Mouse (Mus musculus) midbrain, embryonic 12.5 days (tissue): ENCODE results near the gene C1qtnf12. TPM values are rescaled to one million over a fixed set of nuclear protein-coding genes. Genes with fewer than 3 reads are reported as not detected.

Experiments used
- ATAC-seq: fragments of 200-750 bp; cut with Nextera tagmentation; 2 replicates; pipeline ENCODE4 v1.8.0; 2017; ENCODE audit warnings: low read depth, moderate TSS enrichment, moderate library complexity; ENCODE audit not compliant: low FRiP score
- H3K27ac ChIP-seq: fragments of 300-500 bp; sonication (generic); replicated peaks from 2 replicates; pipeline ENCODE4 v1.5.1; 2016; ENCODE audit warnings: mild to moderate bottlenecking
- H3K27me3 ChIP-seq: fragments of 300-500 bp; sonication (generic); 2 replicates; pipeline ENCODE4 v1.6.1; 2016; ENCODE audit warnings: mild to moderate bottlenecking
- H3K36me3 ChIP-seq: fragments of 300-500 bp; sonication (generic); 2 replicates; pipeline ENCODE4 v1.6.1; 2016
- H3K4me1 ChIP-seq: fragments of 300-500 bp; sonication (generic); 2 replicates; pipeline ENCODE4 v1.6.1; 2016
- H3K4me2 ChIP-seq: fragments of 300-500 bp; sonication (generic); replicated peaks from 2 replicates; pipeline ENCODE4 v1.6.1; 2016; ENCODE audit warnings: mild to moderate bottlenecking, moderate library complexity
- H3K4me3 ChIP-seq: fragments of 300-500 bp; sonication (generic); 2 replicates; pipeline ENCODE4 v1.5.1; 2016; ENCODE audit warnings: mild to moderate bottlenecking
- H3K9ac ChIP-seq: fragments of 300-500 bp; sonication (generic); replicated peaks from 2 replicates; pipeline ENCODE4 v1.6.1; 2016; ENCODE audit warnings: mild to moderate bottlenecking, moderate library complexity
- H3K9me3 ChIP-seq: fragments of 300-500 bp; sonication (generic); 2 replicates; pipeline ENCODE4 v1.6.1; 2016; ENCODE audit warnings: mild to moderate bottlenecking
- WGBS: fragments of 180-500 bp; shearing (Covaris S2); methylation state at CpG from one replicate; pipeline ENCODE4 v1.1.7; 2016; 5-methylcytosine and 5-hydroxymethylcytosine counted together
- polyA plus RNA-seq: library from polyadenylated mRNA; unstranded; fragments of >200 nt; fragmentation: Nextera tagmentation; extraction: Ambion mirVana; gene quantifications from 2 replicates; pipeline ENCODE4 v1.2.1, GENCODE M21; 2016

The C1qtnf12 gene
- polyA plus RNA-seq, 1 experiment from 2014 or later: 18.1 TPM

DNA sequence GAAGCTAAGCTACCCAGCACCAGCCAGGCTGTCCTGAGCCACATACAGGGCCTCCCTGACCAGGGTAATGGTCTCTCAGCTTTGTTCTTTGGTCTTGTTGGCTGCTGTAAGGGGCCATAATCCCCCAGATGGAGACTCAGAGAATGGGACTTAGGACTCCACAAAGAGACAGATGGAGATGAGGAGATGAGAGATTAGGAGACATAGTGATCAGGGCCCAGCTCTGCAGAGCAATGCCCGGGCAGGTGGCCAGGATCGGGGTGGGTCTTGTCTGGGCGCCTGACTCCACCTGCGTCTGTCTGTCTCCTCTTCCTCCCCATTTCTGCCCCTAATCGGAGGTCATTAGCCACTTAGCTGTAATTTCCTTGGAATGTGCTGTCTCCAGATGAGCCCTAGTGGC is 8.2 kb downstream of the C1qtnf12 start:
- H3K9ac ChIP-seq: no peak overlapping the region

DNA sequence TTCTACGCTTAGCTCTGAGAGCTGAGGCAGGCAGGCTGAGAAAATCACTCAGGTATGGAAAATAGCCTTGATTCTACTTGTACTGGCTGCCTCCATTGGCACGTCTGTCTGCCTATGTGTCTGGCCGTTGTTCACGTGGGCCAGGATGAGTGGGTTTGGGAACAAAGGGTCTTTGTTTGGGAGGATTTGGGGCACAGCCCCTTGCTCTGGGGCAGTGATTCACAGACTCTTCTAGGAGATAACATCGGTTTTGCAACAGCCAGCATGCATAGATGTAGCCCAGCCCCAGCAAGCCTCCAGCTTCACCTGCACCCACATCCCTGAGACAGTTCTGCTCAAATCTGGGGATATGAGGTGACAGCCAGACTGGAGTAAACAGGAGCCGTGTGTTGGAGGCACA is 10.5 kb downstream of the C1qtnf12 start:
- Histone ChIP-seq H3K27me3 (no peaks in the 10 kb centered on the region), H3K4me1 (0 out of 2 replicates have a peak, but pooled peaks cover 4% of the 10 kb centered on the region), H3K4me2 (no peak overlapping the region), H3K9me3 (no peaks in the 10 kb centered on the region), H3K4me3 (no peak overlapping the region), H3K27ac (no peak overlapping the region), H3K9ac (no peak overlapping the region), H3K36me3 (no peaks in the 10 kb centered on the region)
- 45% methylated on average over 6 of the region's 6 CpGs for WGBS
- no peak for ATAC-seq

More for the DNA sequence above, 8.2 kb downstream of the C1qtnf12 start:
- Histone ChIP-seq H3K9me3 (no peaks in the 10 kb centered on the region), H3K4me2 (no peak overlapping the region), H3K27me3 (no peaks in the 10 kb centered on the region), H3K4me3 (no peak overlapping the region), H3K27ac (no peak overlapping the region), H3K4me1 (0 out of 2 replicates have a peak, but pooled peaks cover 4% of the 10 kb centered on the region), H3K36me3 (peaks cover 14% of the 10 kb centered on the region)
- WGBS: 82% methylated on average over 5 of the region's 5 CpGs
- ATAC-seq: no peak

DNA sequence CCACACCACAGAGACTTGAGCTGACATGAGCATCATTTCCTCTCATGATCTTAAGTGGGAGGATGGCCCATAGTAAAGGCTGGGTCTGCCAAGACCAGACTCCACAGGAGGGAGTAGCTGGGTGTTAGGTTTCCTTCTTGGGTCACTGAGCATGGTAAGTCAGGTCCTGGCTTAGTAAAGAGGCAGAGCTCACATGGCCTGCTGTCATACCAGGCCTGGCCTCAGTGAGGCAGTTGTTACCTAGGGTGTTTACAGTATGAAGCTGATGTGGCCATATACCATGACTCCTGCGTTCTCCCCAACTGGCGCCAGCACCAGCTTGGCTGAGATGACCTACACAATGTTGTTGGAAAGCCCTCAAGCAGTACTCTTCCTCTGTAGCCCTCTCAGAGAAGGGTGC is 11.1 kb downstream of the C1qtnf12 start:
- Histone ChIP-seq H3K27ac (no peak overlapping the region), H3K4me3 (no peak overlapping the region), H3K36me3 (no peaks in the 10 kb centered on the region), H3K9ac (no peak overlapping the region), H3K27me3 (no peaks in the 10 kb centered on the region), H3K4me2 (no peak overlapping the region), H3K9me3 (no peaks in the 10 kb centered on the region), H3K4me1 (0 out of 2 replicates have a peak, but pooled peaks cover 4% of the 10 kb centered on the region)
- ATAC-seq: no peak
- WGBS: 83% methylated on average over 2 of the region's 2 CpGs

DNA sequence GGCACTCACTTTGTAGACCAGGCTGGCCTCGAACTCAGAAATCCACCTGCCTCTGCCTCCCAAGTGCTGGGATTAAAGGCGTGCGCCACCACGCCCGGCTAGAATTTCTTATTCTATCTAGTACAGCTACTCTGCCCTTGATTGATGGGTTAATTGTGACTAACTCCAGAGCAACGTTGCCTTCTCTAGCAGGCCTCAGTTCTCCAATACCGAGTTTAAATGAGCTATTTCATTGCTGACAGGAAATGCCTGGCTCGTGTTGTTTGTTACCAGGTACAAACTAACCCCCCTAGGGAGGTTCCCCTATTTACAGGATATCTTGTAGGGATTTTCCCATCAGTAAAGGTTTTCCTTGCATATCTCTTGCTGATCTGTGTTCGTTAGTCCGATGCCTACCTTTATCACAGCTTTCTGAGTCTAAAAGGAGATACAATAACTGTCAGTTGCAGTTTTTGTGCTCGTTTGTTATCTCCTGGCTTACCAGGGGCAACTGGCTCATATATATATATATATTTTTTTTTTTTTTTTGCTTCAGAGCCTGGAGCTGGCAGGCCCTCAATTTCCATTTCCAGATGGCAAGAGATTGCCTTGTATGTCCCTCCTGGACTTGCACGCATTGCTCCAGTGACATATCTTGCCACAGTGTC is 19.4 kb downstream of the C1qtnf12 start:
- no peaks in the 10 kb centered on the region for H3K36me3 ChIP-seq
- H3K9me3 ChIP-seq: no peaks in the 10 kb centered on the region
- H3K4me3 ChIP-seq: no peak overlapping the region
- H3K9ac ChIP-seq: no peak overlapping the region
- 83% methylated on average over 12 of the region's 12 CpGs for WGBS
- no peak overlapping the region for H3K4me2 ChIP-seq
- H3K27ac ChIP-seq: no peak overlapping the region
- no peak for ATAC-seq
- H3K4me1 ChIP-seq: peaks cover 10% of the 10 kb centered on the region
- H3K27me3 ChIP-seq: no peaks in the 10 kb centered on the region

DNA sequence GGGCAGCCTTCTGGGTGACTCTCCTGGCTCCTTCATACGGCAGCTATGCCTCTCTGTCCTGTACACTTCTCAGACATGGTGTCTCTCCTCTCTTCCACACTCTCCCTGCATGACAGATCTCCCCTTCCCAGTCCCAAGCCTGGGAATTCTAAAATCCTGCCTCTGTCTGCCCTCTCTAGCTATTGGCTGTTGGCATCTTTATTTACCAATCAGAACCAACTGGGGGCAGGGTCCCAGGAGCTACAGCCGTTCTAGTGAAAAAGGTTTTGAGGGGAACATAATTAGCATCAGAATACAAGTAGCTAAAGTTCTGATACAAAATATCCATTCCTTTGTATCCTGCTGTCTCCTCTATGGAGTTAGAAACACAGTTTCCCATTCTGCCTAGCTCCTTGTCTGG is 21.7 kb downstream of the C1qtnf12 start:
- WGBS: 26% methylated on average over 2 of the region's 2 CpGs
- ATAC-seq: 0 out of 2 replicates have a peak, but pooled peaks have one; percentile 52
- no peaks in the 10 kb centered on the region for H3K9me3 ChIP-seq
- H3K9ac ChIP-seq: no peak overlapping the region; the same call in 1 of the 2 replicates
- no peak overlapping the region for H3K4me3 ChIP-seq
- no peaks in the 10 kb centered on the region for H3K27me3 ChIP-seq
- H3K36me3 ChIP-seq: no peaks in the 10 kb centered on the region
- H3K27ac ChIP-seq: no peak overlapping the region
- no peak overlapping the region; the same call in 1 of the 2 replicates for H3K4me2 ChIP-seq
- peaks cover 10% of the 10 kb centered on the region for H3K4me1 ChIP-seq

DNA sequence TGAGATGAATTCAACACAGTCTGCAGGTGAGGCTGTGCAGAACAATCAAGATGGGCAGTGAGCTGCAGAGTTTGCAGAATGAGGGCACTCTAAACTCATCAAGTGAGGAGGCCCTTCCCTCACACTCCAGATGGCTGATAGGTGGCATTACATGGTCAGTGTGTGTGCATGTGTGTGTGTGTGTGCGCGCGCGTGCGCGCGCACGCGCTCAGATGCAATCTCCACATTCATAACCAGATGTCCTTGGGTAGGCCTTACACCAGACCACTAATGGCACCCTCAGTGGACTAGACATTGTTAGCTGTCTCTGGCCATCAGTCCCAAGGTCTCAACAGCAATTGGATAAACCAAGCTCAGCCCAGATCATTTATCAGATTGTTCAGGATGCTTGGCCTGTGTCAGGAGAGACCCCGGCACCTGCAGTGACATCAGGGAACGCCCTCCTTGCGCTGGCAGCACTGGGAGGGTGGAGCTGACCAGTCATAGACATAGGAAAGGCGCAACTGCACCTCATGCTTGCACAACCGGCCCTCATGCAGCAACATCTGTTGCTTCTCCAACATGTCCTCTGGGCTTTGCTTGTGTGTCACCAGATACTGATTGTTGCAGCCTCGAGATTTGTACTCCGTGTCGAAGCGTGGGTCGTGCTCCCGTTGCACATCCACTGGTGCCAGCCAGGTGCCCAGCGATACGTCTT is 29.2 kb downstream of the C1qtnf12 start:
- Histone ChIP-seq H3K9ac (peak overlapping the region; percentile 77), H3K27ac (0 out of 2 replicates have a peak overlapping the region, but pooled peaks have one; percentile 84), H3K27me3 (no peaks in the 10 kb centered on the region), H3K36me3 (peaks cover 6% of the 10 kb centered on the region; the same call in 1 of the 2 replicates), H3K9me3 (no peaks in the 10 kb centered on the region), H3K4me1 (peaks cover 30% of the 10 kb centered on the region), H3K4me3 (peak overlapping the region; percentile 76), H3K4me2 (peak overlapping the region; percentile 95)
- 87% methylated on average over 22 of the region's 22 CpGs for WGBS
- no peak for ATAC-seq

DNA sequence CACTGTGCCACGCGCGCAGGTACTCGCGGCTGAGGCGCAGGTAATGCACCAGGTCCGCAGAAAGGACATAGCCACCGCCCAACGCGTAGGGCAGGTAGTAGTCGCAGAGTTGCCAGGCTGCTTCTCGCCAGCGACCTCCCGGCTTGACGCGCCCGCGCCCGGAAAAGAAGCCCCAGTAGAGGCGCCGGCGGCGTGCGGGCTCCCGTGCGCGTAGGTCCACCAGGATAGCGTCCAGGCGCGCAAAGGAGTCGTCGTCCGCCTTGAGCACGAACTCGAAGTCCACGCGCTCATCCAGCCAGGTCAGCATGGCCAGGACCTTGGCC is 29.8 kb downstream of the C1qtnf12 start:
- ATAC-seq: no peak
- Histone ChIP-seq H3K9ac (peak overlapping the region; percentile 77), H3K27me3 (no peaks in the 10 kb centered on the region)

DNA sequence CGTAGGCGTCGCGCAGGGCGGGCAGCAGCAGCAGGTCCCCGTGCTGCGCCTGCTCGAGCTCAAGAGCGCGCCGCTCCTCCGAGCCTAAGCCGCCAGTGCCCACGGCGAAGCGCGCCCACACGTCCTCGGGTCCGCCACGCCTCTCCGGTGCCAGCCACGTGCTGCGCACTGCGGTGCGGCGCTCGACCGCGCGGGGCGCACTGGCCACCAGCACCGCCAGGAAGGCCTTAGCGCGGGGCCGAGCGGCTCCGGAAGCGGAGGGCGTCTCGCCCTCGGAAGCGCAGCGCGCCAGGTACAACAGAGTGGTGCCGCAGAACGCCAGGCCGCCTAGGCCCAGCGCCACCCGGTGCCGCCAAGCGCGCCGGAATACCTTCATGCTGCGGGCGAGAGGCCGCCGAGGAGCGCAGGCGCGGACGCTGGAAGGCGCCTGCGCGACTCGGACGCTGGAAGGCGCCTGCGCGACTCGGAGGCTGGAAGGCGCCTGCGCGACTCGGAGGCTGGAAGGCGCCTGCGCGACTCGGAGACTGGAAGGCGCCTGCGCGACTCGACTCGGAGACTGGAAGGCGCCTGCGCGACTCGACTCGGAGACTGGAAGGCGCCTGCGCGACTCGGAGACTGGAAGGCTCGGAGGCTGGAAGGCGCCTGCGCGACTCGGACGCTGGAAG is 30.3 kb downstream of the C1qtnf12 start, which contains the start of the genes B3galt6 and Sdf4:
TSS of gene B3galt6 (minus strand) at position 409 of the 665 bp plus-strand sequence.
TSS of gene Sdf4 (plus strand) at position 632 of the 665 bp plus-strand sequence.
- Histone ChIP-seq H3K4me1 (peaks cover 30% of the 10 kb centered on the region), H3K27ac (peak within 1 kb of the TSS; percentile 84), H3K27me3 (no peaks in the 10 kb centered on the region), H3K4me2 (peak within 1 kb of the TSS; percentile 95), H3K36me3 (peaks cover 16% of the 10 kb centered on the region), H3K9ac (peak within 1 kb of the TSS; percentile 77), H3K4me3 (peak within 1 kb of the TSS; percentile 76), H3K9me3 (no peaks in the 10 kb centered on the region)
- WGBS: under 1% methylated on average over 99 of the region's 99 CpGs
- ATAC-seq: peak; percentile 87

More for the DNA sequence above, 29.8 kb downstream of the C1qtnf12 start:
- Histone ChIP-seq H3K4me1 (peaks cover 30% of the 10 kb centered on the region), H3K27ac (peak overlapping the region; percentile 84), H3K4me3 (peak overlapping the region; percentile 76), H3K9me3 (no peaks in the 10 kb centered on the region), H3K4me2 (peak overlapping the region; percentile 95), H3K36me3 (peaks cover 11% of the 10 kb centered on the region)
- 32% methylated on average over 37 of the region's 37 CpGs for WGBS

DNA sequence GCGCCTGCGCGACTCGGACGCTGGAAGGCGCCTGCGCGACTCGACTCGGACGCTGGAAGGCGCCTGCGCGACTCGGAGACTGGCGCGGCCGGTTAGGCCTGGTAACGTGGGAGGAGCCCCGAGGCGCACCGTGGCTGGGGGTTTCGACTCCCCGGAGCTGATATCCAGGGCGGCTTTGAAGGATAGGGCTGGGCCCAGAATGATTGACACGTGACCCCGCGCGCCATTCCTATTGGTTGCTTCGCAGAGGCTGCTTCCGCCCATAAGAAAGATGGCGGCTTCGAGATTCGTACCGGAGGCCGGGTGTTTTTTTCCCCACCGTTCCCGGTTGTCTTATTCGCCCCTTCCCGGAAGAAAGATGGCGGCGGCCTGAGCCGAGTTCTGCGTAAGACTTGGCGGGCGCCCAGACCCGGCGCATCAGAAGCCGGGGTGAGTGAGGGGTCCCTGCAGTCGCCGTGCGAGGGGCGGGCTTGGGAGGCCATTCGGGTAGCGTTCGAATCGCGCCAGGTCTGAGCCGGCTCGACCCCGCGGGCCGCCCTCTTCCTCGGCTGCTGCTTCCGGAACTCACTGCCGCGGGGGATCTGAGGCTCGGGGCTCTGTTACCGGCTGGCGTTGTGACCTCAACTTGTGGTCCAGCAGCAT is 30.9 kb downstream of the C1qtnf12 start:
- Histone ChIP-seq H3K27me3 (no peaks in the 10 kb centered on the region), H3K36me3 (peaks cover 22% of the 10 kb centered on the region), H3K4me3 (peak overlapping the region; percentile 76), H3K9me3 (no peaks in the 10 kb centered on the region), H3K27ac (peak overlapping the region; percentile 84), H3K4me1 (peaks cover 30% of the 10 kb centered on the region), H3K9ac (peak overlapping the region; percentile 71), H3K4me2 (peak overlapping the region; percentile 61)
- WGBS: under 1% methylated on average over 70 of the region's 70 CpGs
- ATAC-seq: peak; percentile 83

DNA sequence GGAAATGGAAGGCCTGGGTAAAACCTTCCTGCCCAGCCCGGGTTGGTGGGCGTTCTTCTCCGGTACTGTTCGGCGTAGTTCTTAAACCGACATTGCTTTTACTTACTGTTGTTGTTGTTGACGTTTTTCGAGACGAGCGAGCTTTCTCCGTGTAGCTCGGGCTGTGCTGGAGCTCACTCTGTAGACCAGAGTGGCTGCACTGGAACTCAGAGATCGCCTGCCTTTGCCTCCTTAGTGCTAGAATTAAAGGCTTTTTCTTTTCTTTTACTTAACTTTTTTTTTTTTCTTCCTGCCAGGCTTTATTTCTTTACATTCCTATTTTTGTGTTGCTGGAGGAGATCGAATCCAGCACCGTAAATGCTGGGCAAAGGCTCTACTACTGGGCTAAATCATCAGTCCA is 31.5 kb downstream of the C1qtnf12 start:
- peaks cover 30% of the 10 kb centered on the region for H3K4me1 ChIP-seq
- WGBS: 6% methylated on average over 15 of the region's 15 CpGs

DNA sequence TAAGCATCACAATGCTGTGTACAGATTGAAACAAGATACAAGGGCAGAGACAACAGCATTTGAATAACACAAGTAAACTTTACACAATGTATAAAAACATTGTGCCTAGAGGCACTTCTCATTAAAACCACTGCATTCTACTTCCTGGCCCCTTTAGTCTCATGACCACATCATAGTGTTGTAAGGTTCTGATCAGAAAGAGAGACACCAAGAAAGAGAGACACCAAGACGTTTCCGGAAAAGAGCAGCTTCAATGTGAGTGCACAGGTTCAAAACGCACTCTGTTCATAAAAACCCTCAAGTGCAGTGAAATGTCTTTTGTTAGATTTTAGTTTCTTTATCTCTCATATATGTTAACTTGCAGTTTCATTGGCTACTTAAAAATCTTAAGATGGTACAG is 42.0 kb downstream of the C1qtnf12 start:
- H3K36me3 ChIP-seq: peaks cover 94% of the 10 kb centered on the region
- no peaks in the 10 kb centered on the region for H3K4me1 ChIP-seq
- H3K4me2 ChIP-seq: no peak overlapping the region
- H3K27me3 ChIP-seq: no peaks in the 10 kb centered on the region
- no peak overlapping the region for H3K4me3 ChIP-seq
- ATAC-seq: no peak
- no peak overlapping the region for H3K27ac ChIP-seq
- WGBS: 91% methylated on average over 3 of the region's 3 CpGs
- no peaks in the 10 kb centered on the region for H3K9me3 ChIP-seq
- H3K9ac ChIP-seq: no peak overlapping the region

More for the DNA sequence above, 31.5 kb downstream of the C1qtnf12 start:
- Histone ChIP-seq H3K27me3 (no peaks in the 10 kb centered on the region), H3K36me3 (peaks cover 28% of the 10 kb centered on the region), H3K9me3 (no peaks in the 10 kb centered on the region), H3K9ac (peak overlapping the region; percentile 71), H3K27ac (peak overlapping the region; percentile 84), H3K4me3 (peak overlapping the region; percentile 76), H3K4me2 (peak overlapping the region; percentile 61)
- ATAC-seq: no peak
